Mouse (Mus musculus) erythroblast, embryonic 14.5 days (primary cell): ENCODE data around the gene Ifit3. TPM values are rescaled to one million over a fixed set of nuclear protein-coding genes. Genes with fewer than 3 reads are reported as not detected.

Experiments
- H3K27me3 ChIP-seq: 2 replicates; pipeline ENCODE4 v1.6.1; 2012; ENCODE audit warnings: inconsistent platforms; ENCODE audit not compliant: control insufficient read depth
- H3K36me3 ChIP-seq: 2 replicates; pipeline ENCODE4 v1.6.1; 2012; ENCODE audit warnings: mild to moderate bottlenecking, inconsistent platforms; ENCODE audit not compliant: control insufficient read depth
- H3K4me1 ChIP-seq: 2 replicates; pipeline ENCODE4 v1.6.1; 2012; ENCODE audit warnings: inconsistent platforms; ENCODE audit not compliant: control insufficient read depth
- H3K4me3 ChIP-seq: replicated peaks from 2 replicates; pipeline ENCODE3; 2012; ENCODE audit warnings: moderate library complexity, mild to moderate bottlenecking, inconsistent platforms
- H3K9me3 ChIP-seq: 2 replicates; pipeline ENCODE4 v1.6.1; 2012; ENCODE audit warnings: low read length, inconsistent platforms, mixed read lengths; ENCODE audit not compliant: control insufficient read depth
- GATA1 ChIP-seq: IDR thresholded peaks from 2 replicates; pipeline ENCODE4 v1.6.1; 2012; ENCODE audit warnings: low read length, inconsistent platforms, mixed read lengths
- TAL1 ChIP-seq: IDR thresholded peaks from 3 replicates; pipeline ENCODE4 v1.6.1; 2012; ENCODE audit warnings: low read length, inconsistent platforms, mixed read lengths
- polyA plus RNA-seq: library from polyadenylated mRNA; stranded (reverse); fragments of >175 nt; gene quantifications from 2 replicates; pipeline ENCODE4 v1.2.3, GENCODE M21; 2012

The Ifit3 gene
- polyA plus RNA-seq, 1 experiment = not detected

- Histone ChIP-seq H3K4me1 (no peaks in the 10 kb centered on the region), H3K4me3 (no peak overlapping the region), H3K27me3 (no peaks in the 10 kb centered on the region), H3K9me3 (no peaks in the 10 kb centered on the region), H3K36me3 (no peaks in the 10 kb centered on the region)
- TF ChIP-seq TAL1 (no peak), GATA1 (no peak)
These were observed 37.5 kb downstream of the Ifit3 start for GRCm38 (mm10) chr19:34620871-34621270.

DNA sequence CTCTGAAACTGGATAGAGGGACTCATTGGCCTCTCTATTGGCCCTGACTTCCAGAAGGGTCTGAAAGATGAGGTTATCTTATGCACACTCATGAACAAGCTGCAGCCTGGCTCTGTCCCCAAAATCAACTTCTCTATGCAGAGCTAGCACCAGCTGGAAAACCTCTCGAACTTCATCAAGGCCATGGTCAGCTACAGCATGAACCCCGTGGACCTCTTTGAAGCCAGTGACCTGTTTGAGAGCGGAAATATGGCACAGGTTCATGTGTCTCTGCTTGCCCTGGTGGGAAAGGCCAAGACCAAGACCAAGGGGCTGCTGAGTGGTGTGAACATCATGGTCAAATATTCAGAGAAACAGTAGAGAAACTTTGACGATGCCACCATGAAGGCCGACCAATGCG is 40.5 kb downstream of the Ifit3 start:
- Histone ChIP-seq H3K4me3 (no peak overlapping the region), H3K36me3 (no peaks in the 10 kb centered on the region), H3K27me3 (no peaks in the 10 kb centered on the region), H3K9me3 (no peaks in the 10 kb centered on the region), H3K4me1 (no peaks in the 10 kb centered on the region)
- TF ChIP-seq TAL1 (no peak), GATA1 (no peak)

- no peaks in the 10 kb centered on the region for H3K4me1 ChIP-seq
- TF ChIP-seq TAL1 = no peak
- no peak for TF ChIP-seq GATA1
- no peak overlapping the region for H3K4me3 ChIP-seq
These were observed 41.3 kb downstream of the Ifit3 start for GRCm38 (mm10) chr19:34624663-34625062.

DNA sequence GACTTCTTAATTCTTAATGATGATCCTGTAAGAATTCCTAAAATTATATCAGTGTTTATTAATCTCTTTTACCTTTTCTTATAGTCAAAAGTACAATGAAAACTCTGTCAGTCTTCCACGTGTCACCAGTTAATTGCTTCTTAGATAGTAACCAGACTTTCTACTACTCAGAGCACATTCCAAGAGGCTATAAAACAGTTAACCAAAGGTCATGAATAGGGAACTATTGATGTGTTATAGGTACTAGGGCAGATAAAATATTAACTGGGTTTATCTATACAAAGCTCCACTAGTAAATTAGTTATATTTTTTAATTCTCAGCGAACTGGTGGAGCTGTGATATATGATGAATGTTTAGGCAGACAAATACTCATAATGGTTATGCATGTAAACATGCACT is 44.2 kb downstream of the Ifit3 start:
- TF ChIP-seq GATA1 (no peak), TAL1 (no peak)
- Histone ChIP-seq H3K4me3 (no peak overlapping the region), H3K36me3 (no peaks in the 10 kb centered on the region), H3K27me3 (no peaks in the 10 kb centered on the region), H3K4me1 (no peaks in the 10 kb centered on the region), H3K9me3 (no peaks in the 10 kb centered on the region)

More at GRCm38 (mm10) chr19:34624663-34625062, 41.3 kb downstream of the Ifit3 start:
- Histone ChIP-seq H3K9me3 (no peaks in the 10 kb centered on the region), H3K27me3 (no peaks in the 10 kb centered on the region), H3K36me3 (no peaks in the 10 kb centered on the region)

DNA sequence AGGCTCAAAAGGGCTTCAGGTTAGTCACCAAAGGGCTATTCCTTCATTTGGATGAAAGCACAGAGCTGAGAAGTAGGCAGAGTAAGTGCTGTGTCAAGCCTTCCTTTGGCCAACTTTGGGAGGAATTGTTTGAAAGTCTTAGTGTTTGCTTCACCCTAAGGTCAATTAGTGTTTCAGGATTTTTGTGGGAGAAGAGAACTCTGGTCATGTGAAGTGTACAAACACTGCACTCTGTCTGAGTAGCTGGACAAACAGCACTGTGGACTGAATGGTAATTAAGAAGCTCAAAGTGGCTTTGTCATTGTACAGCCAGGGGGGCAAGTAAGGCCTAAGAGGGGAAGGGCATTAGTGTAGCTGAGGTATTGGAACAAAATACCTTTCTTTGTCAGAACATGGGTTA is 48.2 kb downstream of the Ifit3 start:
- Histone ChIP-seq H3K9me3 (no peaks in the 10 kb centered on the region), H3K4me1 (no peaks in the 10 kb centered on the region), H3K36me3 (no peaks in the 10 kb centered on the region), H3K4me3 (no peak overlapping the region), H3K27me3 (no peaks in the 10 kb centered on the region)
- no peak for TF ChIP-seq GATA1
- TF ChIP-seq TAL1 = no peak

DNA sequence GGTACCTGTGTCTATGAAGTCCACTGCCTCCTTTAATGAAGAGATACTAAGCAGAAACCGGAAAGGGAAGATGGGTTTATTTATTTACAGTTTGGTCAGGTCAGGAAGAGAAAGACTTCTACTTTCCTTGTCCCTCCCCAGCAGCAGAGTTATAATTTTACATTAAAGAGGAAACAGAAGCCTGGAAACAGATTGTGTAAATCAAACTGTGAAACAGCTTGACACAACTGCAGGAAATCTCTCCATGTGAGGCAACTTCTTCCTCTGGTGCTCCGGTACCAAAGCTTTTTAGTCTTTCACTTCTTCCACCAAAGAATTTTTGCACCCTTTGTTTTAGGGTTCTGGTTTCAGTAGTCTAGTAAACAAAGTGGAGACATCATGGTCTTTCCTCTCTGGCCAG is 50.2 kb downstream of the Ifit3 start:
- peaks cover 4% of the 10 kb centered on the region for H3K4me1 ChIP-seq
- H3K27me3 ChIP-seq = peaks cover 3% of the 10 kb centered on the region
- no peak overlapping the region for H3K4me3 ChIP-seq
- TF ChIP-seq TAL1 = no peak
- TF ChIP-seq GATA1 = no peak
- H3K9me3 ChIP-seq = no peaks in the 10 kb centered on the region
- H3K36me3 ChIP-seq = no peaks in the 10 kb centered on the region

- no peak overlapping the region for H3K4me3 ChIP-seq
- H3K27me3 ChIP-seq = peaks cover 17% of the 10 kb centered on the region
- H3K4me1 ChIP-seq = peaks cover 13% of the 10 kb centered on the region
- H3K36me3 ChIP-seq = no peaks in the 10 kb centered on the region
- no peaks in the 10 kb centered on the region for H3K9me3 ChIP-seq
- no peak for TF ChIP-seq TAL1
- no peak for TF ChIP-seq GATA1
These were observed 53.7 kb downstream of the Ifit3 start for GRCm38 (mm10) chr19:34636933-34637557.

Other genes starting within 250 kb of the Ifit3 start
- not detected in 2 replicates for gene Ch25h, start 108.4 kb upstream of the Ifit3 start, polyA plus RNA-seq
- gene Lipa, start 56.1 kb upstream of the Ifit3 start, polyA plus RNA-seq = 0.02 and 0.03 TPM in 2 replicates
- 0.01 TPM in 2 replicates for gene Ifit2, start 32.8 kb upstream of the Ifit3 start, polyA plus RNA-seq
- 0.01 TPM in 1 of 2 replicates, not detected in the other for gene Ifit1bl1, start 18.4 kb downstream of the Ifit3 start, polyA plus RNA-seq
- 0.04 TPM in 1 of 2 replicates, not detected in the other for gene Ifit3b, start 24.4 kb downstream of the Ifit3 start, polyA plus RNA-seq
- not detected in 2 replicates for gene Ifit1bl2, start 57.2 kb downstream of the Ifit3 start, polyA plus RNA-seq
- not detected in 2 replicates for gene Ifit1, start 57.3 kb downstream of the Ifit3 start, polyA plus RNA-seq
- gene Slc16a12, start 163.8 kb downstream of the Ifit3 start, polyA plus RNA-seq = not detected in 2 replicates